Mouse (Mus musculus) bone marrow, adult 2 months (tissue): ENCODE measurements around the gene B3gnt8. TPM values are rescaled to one million over a fixed set of nuclear protein-coding genes. Genes with fewer than 3 reads are reported as not detected.

ENCODE experiments used
- H3K27ac ChIP-seq: fragments of 200-500 bp; 2 replicates; pipeline ENCODE4 v1.5.1; 2012; ENCODE audit warnings: low read depth, mild to moderate bottlenecking, control low read depth, inconsistent platforms, low read length; ENCODE audit not compliant: control insufficient read depth, poor library complexity, insufficient read depth
- H3K4me1 ChIP-seq: fragments of 200-500 bp; 2 replicates; pipeline ENCODE4 v1.6.1; 2011; ENCODE audit warnings: low read length; ENCODE audit not compliant: control insufficient read depth, insufficient read depth
- H3K4me3 ChIP-seq: fragments of 200-500 bp; replicated peaks from 2 replicates; pipeline ENCODE3; 2011; ENCODE audit warnings: mild to moderate bottlenecking, low read depth, low read length, control low read depth; ENCODE audit not compliant: control insufficient read depth
- CTCF ChIP-seq: fragments of 200-500 bp; IDR thresholded peaks from 2 replicates; pipeline ENCODE4 v1.5.1; 2011; ENCODE audit warnings: low read length, control low read depth; ENCODE audit not compliant: control insufficient read depth, insufficient read depth
- POLR2A ChIP-seq: fragments of 200-500 bp; IDR thresholded peaks from 2 replicates; pipeline ENCODE4 v1.6.1; 2011; ENCODE audit warnings: low read depth, mild to moderate bottlenecking, control low read depth, low read length, borderline replicate concordance; ENCODE audit not compliant: control insufficient read depth
- WGBS: fragments of 180-500 bp; shearing (Covaris S2); methylation state at CpG from one replicate; pipeline ENCODE4 v1.1.7; 2018; 5-methylcytosine and 5-hydroxymethylcytosine counted together
- polyA plus RNA-seq: library from polyadenylated mRNA; stranded (reverse); fragments of >200 nt; gene quantifications from 2 replicates; pipeline ENCODE4 v1.2.4, GENCODE M21; 2011; ENCODE audit warnings: low replicate concordance; ENCODE audit not compliant: missing spikeins, insufficient read depth, insufficient read length

Gene B3gnt8
- polyA plus RNA-seq, 1 experiment, result 26.9 TPM

GRCm38 (mm10) chr7:25599663-25600062 lies 26.8 kb upstream of the B3gnt8 start:
- WGBS, result 13% methylated on average over 10 of the region's 10 CpGs
- H3K27ac ChIP-seq, result no peak overlapping the region
- no peak overlapping the region for H3K4me3 ChIP-seq
- no peaks in the 10 kb centered on the region for H3K4me1 ChIP-seq
- TF ChIP-seq POLR2A (no peak), CTCF (peak; percentile 52; the same call in 1 of the 2 replicates)

- H3K27ac ChIP-seq, result no peak overlapping the region
- no peak overlapping the region for H3K4me3 ChIP-seq
- TF ChIP-seq CTCF (no peak), POLR2A (no peak)
- H3K4me1 ChIP-seq, result no peaks in the 10 kb centered on the region
- 78% methylated on average over 11 of the region's 11 CpGs for WGBS
Measured at GRCm38 (mm10) chr7:25600666-25601065, 25.8 kb upstream of the B3gnt8 start.

GRCm38 (mm10) chr7:25601346-25601745 lies 25.1 kb upstream of the B3gnt8 start:
- Histone ChIP-seq H3K4me3 (no peak overlapping the region), H3K4me1 (no peaks in the 10 kb centered on the region), H3K27ac (no peak overlapping the region)
- 83% methylated on average over 16 of the region's 16 CpGs for WGBS
- TF ChIP-seq CTCF (no peak), POLR2A (no peak)

- Histone ChIP-seq H3K4me1 (no peaks in the 10 kb centered on the region; the same call in 1 of the 2 replicates), H3K27ac (peak overlapping the region; percentile 74; the same call in 1 of the 2 replicates), H3K4me3 (no peak overlapping the region)
- WGBS, result 6% methylated on average over 4 of the region's 4 CpGs
- no peak for TF ChIP-seq POLR2A
- TF ChIP-seq CTCF, result no peak
Measured at GRCm38 (mm10) chr7:25606625-25607063, 19.8 kb upstream of the B3gnt8 start.

- 67% methylated on average over 2 of the region's 2 CpGs for WGBS
- Histone ChIP-seq H3K4me1 (no peaks in the 10 kb centered on the region; the same call in 1 of the 2 replicates), H3K27ac (peak overlapping the region; percentile 74; the same call in 1 of the 2 replicates), H3K4me3 (no peak overlapping the region)
- no peak for TF ChIP-seq POLR2A
- no peak for TF ChIP-seq CTCF
Measured at GRCm38 (mm10) chr7:25607196-25607595, 19.3 kb upstream of the B3gnt8 start.

- WGBS, result 19% methylated on average over 6 of the region's 6 CpGs
- Histone ChIP-seq H3K27ac (no peak overlapping the region), H3K4me1 (no peaks in the 10 kb centered on the region; the same call in 1 of the 2 replicates), H3K4me3 (no peak overlapping the region)
- no peak for TF ChIP-seq CTCF
- no peak for TF ChIP-seq POLR2A
Measured at GRCm38 (mm10) chr7:25610056-25610455, 16.4 kb upstream of the B3gnt8 start.

GRCm38 (mm10) chr7:25611501-25611900 lies 15.0 kb upstream of the B3gnt8 start:
- Histone ChIP-seq H3K4me3 (no peak overlapping the region), H3K27ac (no peak overlapping the region), H3K4me1 (no peaks in the 10 kb centered on the region; the same call in 1 of the 2 replicates)
- 80% methylated on average over 7 of the region's 7 CpGs for WGBS
- TF ChIP-seq CTCF (no peak), POLR2A (no peak)

- Histone ChIP-seq H3K27ac (no peak overlapping the region), H3K4me1 (no peaks in the 10 kb centered on the region), H3K4me3 (no peak overlapping the region)
- TF ChIP-seq POLR2A (no peak), CTCF (no peak)
- WGBS, result 86% methylated on average over 5 of the region's 5 CpGs
Measured at GRCm38 (mm10) chr7:25614086-25614485, 12.4 kb upstream of the B3gnt8 start.
